Mouse (Mus musculus): ENCODE measurements around the gene Krba1.

The Krba1 gene

GRCm38 (mm10) chr6:48446896-48447295, 51.5 kb downstream of the Krba1 start:
- peak in 1 of 2 experiments; percentile 51 for DNase-seq (ENCODE audit: inconsistent age in 2 of 2, low spot score in 1 of 2)

- no peak for DNase-seq (ENCODE audit: inconsistent age in 2 of 2, low spot score in 1 of 2)
These were observed 52.5 kb downstream of the Krba1 start, which contains the start of gene Sspo for GRCm38 (mm10) chr6:48447929-48448328. TSS of gene Sspo (plus strand) at chr6:48448229.

GRCm38 (mm10) chr6:48448527-48448926, 53.1 kb downstream of the Krba1 start:
- DNase-seq (ENCODE audit: inconsistent age in 2 of 2, low spot score in 1 of 2) = no peak

GRCm38 (mm10) chr6:48452151-48452550, 56.8 kb downstream of the Krba1 start:
- DNase-seq (ENCODE audit: inconsistent age in 2 of 2, low spot score in 1 of 2) = no peak

GRCm38 (mm10) chr6:48452771-48453170, 57.4 kb downstream of the Krba1 start:
- no peak for DNase-seq (ENCODE audit: inconsistent age in 2 of 2, low spot score in 1 of 2)

- DNase-seq (ENCODE audit: inconsistent age in 2 of 2, low spot score in 1 of 2) = no peak
These were observed 69.7 kb downstream of the Krba1 start for GRCm38 (mm10) chr6:48464966-48465679.

GRCm38 (mm10) chr6:48466715-48467114, 71.3 kb downstream of the Krba1 start:
- no peak for DNase-seq (ENCODE audit: inconsistent age in 2 of 2, low spot score in 1 of 2)

GRCm38 (mm10) chr6:48467490-48467889, 72.1 kb downstream of the Krba1 start:
- DNase-seq (ENCODE audit: inconsistent age in 2 of 2, low spot score in 1 of 2) = no peak

Measured in adrenal gland, adult (tissue).